Mouse (Mus musculus): ENCODE data around the gene Ptprb.

DNA sequence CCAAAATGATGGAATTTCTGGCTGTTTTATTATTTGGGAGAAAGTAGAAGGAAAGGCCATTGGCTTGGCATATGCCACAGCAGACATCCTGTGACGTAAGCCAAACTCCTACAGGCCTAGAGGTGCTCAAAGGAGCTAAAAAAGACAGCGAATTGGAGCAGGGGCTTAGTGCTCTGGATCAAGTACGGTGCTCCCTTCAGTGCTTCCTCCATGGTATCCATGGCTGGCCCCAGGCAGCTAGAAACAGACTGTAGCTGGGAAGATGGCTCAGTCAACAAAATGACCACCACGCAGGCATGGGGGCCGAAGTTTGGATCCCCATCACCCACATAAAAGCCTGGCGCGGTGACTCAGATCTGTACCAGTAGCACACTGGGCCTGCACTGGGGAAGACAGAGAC lies 58.8 kb downstream of the Ptprb start:
- TF ChIP-seq CTCF (IDR thresholded peaks at IDR 0.05; ENCODE audit: borderline replicate concordance, control insufficient read depth, extremely low read depth, insufficient read depth, low read length, poor library complexity): no peak
- TF ChIP-seq POLR2A (IDR thresholded peaks at IDR 0.05; ENCODE audit: control insufficient read depth, extremely low read depth, insufficient read depth, low read length, poor library complexity): no peak

All from thymus, adult 2 months (tissue).